Mouse (Mus musculus): Measurements from ENCODE around the gene Tdrd3. TPM values are rescaled to one million over a fixed set of nuclear protein-coding genes. Genes with fewer than 3 reads are reported as not detected.

The Tdrd3 gene
- polyA plus RNA-seq (2015; fragmentation: Nextera tagmentation; extraction: Ambion mirVana) = 22.1 and 24.7 TPM in 2 replicates

DNA sequence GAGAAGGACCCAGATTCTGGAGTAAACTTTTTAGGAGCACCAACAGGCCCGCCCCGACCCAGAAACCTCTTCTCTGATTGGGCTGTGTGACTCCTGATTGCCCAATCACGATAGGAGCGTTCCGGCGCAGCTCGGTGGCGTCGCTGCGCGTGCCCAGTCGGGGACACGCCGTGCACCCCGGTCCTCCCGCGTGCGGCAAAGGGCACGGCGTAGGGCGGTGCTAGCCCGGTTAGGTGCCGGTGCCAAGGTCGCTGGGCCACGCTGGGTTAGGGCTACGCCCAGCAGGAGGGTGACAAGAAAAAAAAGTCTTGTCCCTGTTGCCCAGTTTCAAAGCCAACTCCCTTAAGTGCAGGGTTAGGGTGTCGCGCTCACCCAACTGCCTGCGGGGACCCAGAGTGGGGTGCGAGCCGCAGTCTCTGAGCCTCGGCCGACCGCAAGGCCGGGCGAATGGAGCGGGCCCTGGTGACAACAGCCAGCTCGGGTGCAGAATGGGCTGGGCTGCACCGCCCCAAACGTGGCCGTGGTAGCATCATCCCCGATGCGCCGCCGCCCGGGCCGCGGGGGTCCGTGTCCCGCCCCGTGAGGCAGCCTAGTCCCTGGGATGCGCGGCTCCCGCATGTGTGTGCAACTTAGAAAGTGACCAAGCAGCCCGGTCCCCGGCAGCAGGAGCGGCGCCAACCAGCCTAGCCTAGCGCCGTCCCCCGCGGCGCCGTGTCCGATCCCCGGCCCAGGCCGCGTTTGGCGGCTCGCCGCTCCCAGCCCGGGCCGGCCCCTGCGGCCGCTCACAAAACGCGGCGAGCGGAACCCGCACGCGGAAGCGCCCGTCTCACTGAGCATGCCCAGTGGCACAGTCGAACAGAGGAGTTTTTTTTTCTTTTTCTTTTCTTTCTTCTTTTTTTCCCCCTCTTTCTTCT lies at the start of gene Tdrd3:
Tdrd3 (plus strand) TSS at position 832 of the 914 bp plus-strand sequence.

Measured in neural tube, postnatal 0 days (tissue).